Mouse (Mus musculus) small intestine, adult 2 months (tissue): ENCODE data around the gene Rgsl1.

Experiments
- CTCF ChIP-seq: fragments of 200-500 bp; IDR thresholded peaks from 2 replicates; pipeline ENCODE4 v1.5.1; 2012; ENCODE audit warnings: low read depth, mild to moderate bottlenecking, control low read depth, inconsistent platforms, low read length, moderate library complexity, mixed read lengths; ENCODE audit not compliant: insufficient replicate concordance, insufficient read length; ENCODE audit errors: extremely low read depth
- POLR2A ChIP-seq: fragments of 200-500 bp; IDR thresholded peaks from 2 replicates; pipeline ENCODE4 v1.6.1; 2012; ENCODE audit warnings: low read depth, mild to moderate bottlenecking, control low read depth, inconsistent platforms, low read length, moderate library complexity

DNA sequence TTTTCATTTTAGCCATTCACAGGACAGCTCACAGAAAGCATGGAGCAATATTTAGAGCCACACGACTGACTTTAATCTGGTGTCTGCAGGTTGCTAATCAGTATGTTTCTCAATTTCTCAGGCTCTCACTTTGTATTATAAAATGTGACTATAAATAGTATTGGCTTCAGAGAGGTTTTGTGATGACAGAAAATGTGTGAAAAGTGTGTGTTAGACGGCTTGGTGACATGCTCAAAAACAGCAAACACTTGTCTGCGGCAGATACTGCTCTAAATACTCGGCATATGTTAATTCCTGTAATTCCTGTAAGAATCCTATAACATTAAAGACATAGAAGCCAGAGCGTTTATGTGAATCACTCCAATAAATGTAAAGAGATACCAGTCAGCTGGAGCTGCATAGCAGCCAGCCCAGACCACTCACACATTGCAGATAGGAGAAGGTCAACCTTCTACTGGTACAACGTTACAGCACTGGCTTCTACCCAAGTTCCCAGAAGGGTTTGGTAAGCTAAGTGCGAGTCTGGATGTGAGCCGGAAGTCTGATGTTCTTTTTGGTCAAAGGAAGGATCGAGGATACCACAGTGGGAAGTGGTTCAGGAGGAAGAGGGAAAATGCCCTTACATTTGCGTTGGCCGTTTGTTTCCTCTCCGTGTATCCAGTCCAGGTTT lies 95.9 kb downstream of the Rgsl1 start:
- TF ChIP-seq CTCF (no peak), POLR2A (no peak)
